Comparison of ENCODE assay signal across 20 mouse cellular contexts in genomic region chr8:30946154-30947065, GRCm38 (mm10).
DNase-seq lines count a peak whose midpoint lies in the region; ATAC-seq and TF ChIP-seq lines count a peak whose summit lies in the region.
"Had no signal": no experiment of that assay in that cellular context is flagged by ENCODE, and none has a peak within 500 bp of the region (broad histone marks: within the 10 kb centered on the region; RNA-seq: fewer than 3 reads in every experiment).

No protein-coding gene starts in this region.

- no peak overlapping the region for H3K4me2 ChIP-seq in forebrain, embryonic 14.5 days (ENCODE audit: low read length)
- no peak overlapping the region for H3K4me2 ChIP-seq in forebrain, postnatal 0 days (ENCODE audit: low read depth)
- no peak overlapping the region for H3K4me2 ChIP-seq in midbrain, postnatal 0 days (ENCODE audit: low read depth, low read length, poor library complexity, severe bottlenecking)
- no peak overlapping the region for H3K4me2 ChIP-seq in midbrain, embryonic 11.5 days
- no peak overlapping the region for H3K4me2 ChIP-seq in hindbrain, embryonic 16.5 days (ENCODE audit: low read length)
- no peak overlapping the region for H3K4me2 ChIP-seq in limb, embryonic 15.5 days
- H3K4me2 ChIP-seq: heart, embryonic 12.5 days; liver, embryonic 13.5 days; lung, embryonic 15.5 days; midbrain, embryonic 13.5 days had no signal

- H3K4me3 ChIP-seq in forebrain, embryonic 14.5 days (ENCODE audit: low read depth, low read length) = no peak overlapping the region
- H3K4me3 ChIP-seq in forebrain, postnatal 0 days (ENCODE audit: low read depth, low read length) = no peak overlapping the region
- H3K4me3 ChIP-seq in midbrain, postnatal 0 days (ENCODE audit: low read depth, low read length) = no peak overlapping the region
- H3K4me3 ChIP-seq in midbrain, embryonic 11.5 days (ENCODE audit: low read depth, low read length) = no peak overlapping the region
- no peak overlapping the region for H3K4me3 ChIP-seq in hindbrain, embryonic 16.5 days (ENCODE audit: low read length)
- H3K4me3 ChIP-seq in limb, embryonic 15.5 days = no peak overlapping the region
- H3K4me3 ChIP-seq: heart, embryonic 12.5 days; liver, embryonic 13.5 days; lung, embryonic 15.5 days; midbrain, embryonic 13.5 days had no signal

- H3K36me3 ChIP-seq in forebrain, embryonic 14.5 days (ENCODE audit: control insufficient read depth, insufficient read depth, low read length) = no peaks in the 10 kb centered on the region
- H3K36me3 ChIP-seq in forebrain, postnatal 0 days (ENCODE audit: insufficient read depth) = no peaks in the 10 kb centered on the region
- H3K36me3 ChIP-seq in midbrain, postnatal 0 days (ENCODE audit: insufficient read depth, low read length) = no peaks in the 10 kb centered on the region
- no peaks in the 10 kb centered on the region for H3K36me3 ChIP-seq in midbrain, embryonic 11.5 days (ENCODE audit: control insufficient read depth, insufficient read depth, low read length)
- H3K36me3 ChIP-seq in hindbrain, embryonic 16.5 days (ENCODE audit: control insufficient read depth, insufficient read depth, low read length) = no peaks in the 10 kb centered on the region
- H3K36me3 ChIP-seq in limb, embryonic 15.5 days = no peaks in the 10 kb centered on the region
- H3K36me3 ChIP-seq: heart, embryonic 12.5 days; liver, embryonic 13.5 days; lung, embryonic 15.5 days; midbrain, embryonic 13.5 days had no signal

- H3K9me3 ChIP-seq in forebrain, embryonic 14.5 days (replicated peaks; ENCODE audit: control insufficient read depth, low read length) = no peaks in the 10 kb centered on the region
- H3K9me3 ChIP-seq in forebrain, postnatal 0 days (ENCODE audit: low read length) = no peaks in the 10 kb centered on the region
- H3K9me3 ChIP-seq in midbrain, postnatal 0 days (ENCODE audit: low read length) = no peaks in the 10 kb centered on the region
- no peaks in the 10 kb centered on the region for H3K9me3 ChIP-seq in midbrain, embryonic 11.5 days (ENCODE audit: control insufficient read depth, low read length)
- no peaks in the 10 kb centered on the region for H3K9me3 ChIP-seq in hindbrain, embryonic 16.5 days (ENCODE audit: control insufficient read depth, low read length)
- H3K9me3 ChIP-seq in limb, embryonic 15.5 days = no peaks in the 10 kb centered on the region
- H3K9me3 ChIP-seq: heart, embryonic 12.5 days; liver, embryonic 13.5 days; lung, embryonic 15.5 days; midbrain, embryonic 13.5 days had no signal

- WGBS in forebrain, embryonic 14.5 days = 52% methylated on average over 10 of the region's 10 CpGs
- 47% methylated on average over 10 of the region's 10 CpGs for WGBS in forebrain, postnatal 0 days
- WGBS in midbrain, postnatal 0 days = 62% methylated on average over 10 of the region's 10 CpGs
- 81% methylated on average over 10 of the region's 10 CpGs for whole genome bisulfite sequencing in midbrain, embryonic 11.5 days
- 64% methylated on average over 10 of the region's 10 CpGs for WGBS in hindbrain, embryonic 16.5 days
- WGBS in limb, embryonic 15.5 days = 31% methylated on average over 10 of the region's 10 CpGs

- DNase-seq in forebrain, embryonic 14.5 days (ENCODE audit: low spot score) = peak; percentile 47
- DNase-seq in forebrain, postnatal 0 days = no peak
- DNase-seq in midbrain, postnatal 0 days (ENCODE audit: low spot score) = peak; percentile 21
- DNase-seq in midbrain, embryonic 11.5 days (ENCODE audit: low spot score, missing footprints) = no peak
- DNase-seq in retina, postnatal 1 day = no peak
- DNase-seq in kidney, postnatal 36 days = no peak
- DNase-seq: adrenal gland, postnatal 10 days; B cell, adult 2 months; cerebellum, adult 11-12 months; cerebellum, postnatal 36 days; heart, postnatal 36 days; kidney, adult 11 months; kidney, postnatal 10 days; liver, embryonic 13.5 days; thymus, adult 2 months had no signal

- no peaks in the 10 kb centered on the region for H3K27me3 ChIP-seq in forebrain, embryonic 14.5 days (replicated peaks; ENCODE audit: control insufficient read depth, insufficient read depth, low read length)
- no peaks in the 10 kb centered on the region for H3K27me3 ChIP-seq in forebrain, postnatal 0 days (ENCODE audit: insufficient read depth, low read length)
- H3K27me3 ChIP-seq in midbrain, postnatal 0 days (ENCODE audit: insufficient read depth, low read length) = no peaks in the 10 kb centered on the region
- H3K27me3 ChIP-seq in midbrain, embryonic 11.5 days (ENCODE audit: control insufficient read depth, insufficient read depth, low read length) = no peaks in the 10 kb centered on the region
- H3K27me3 ChIP-seq in hindbrain, embryonic 16.5 days (replicated peaks; ENCODE audit: control insufficient read depth, insufficient read depth, low read length) = no peaks in the 10 kb centered on the region
- H3K27me3 ChIP-seq in limb, embryonic 15.5 days = no peaks in the 10 kb centered on the region
- H3K27me3 ChIP-seq: heart, embryonic 12.5 days; liver, embryonic 13.5 days; lung, embryonic 15.5 days; midbrain, embryonic 13.5 days had no signal

- H3K27ac ChIP-seq in forebrain, embryonic 14.5 days (ENCODE audit: low read depth, low read length) = no peak overlapping the region
- H3K27ac ChIP-seq in forebrain, postnatal 0 days (ENCODE audit: low read depth, low read length) = no peak overlapping the region
- H3K27ac ChIP-seq in midbrain, postnatal 0 days (ENCODE audit: low read depth, low read length) = no peak overlapping the region
- H3K27ac ChIP-seq in midbrain, embryonic 11.5 days (ENCODE audit: low read depth, low read length) = no peak overlapping the region
- H3K27ac ChIP-seq in hindbrain, embryonic 16.5 days (ENCODE audit: low read depth, low read length) = no peak overlapping the region
- H3K27ac ChIP-seq in limb, embryonic 15.5 days = no peak overlapping the region
- H3K27ac ChIP-seq: liver, embryonic 13.5 days; lung, embryonic 15.5 days; midbrain, embryonic 13.5 days had no signal

- no peak overlapping the region for H3K9ac ChIP-seq in forebrain, embryonic 14.5 days (ENCODE audit: low read length)
- no peak overlapping the region for H3K9ac ChIP-seq in forebrain, postnatal 0 days
- H3K9ac ChIP-seq in midbrain, postnatal 0 days (replicated peaks; ENCODE audit: low read length, poor library complexity, severe bottlenecking) = no peak overlapping the region
- no peak overlapping the region for H3K9ac ChIP-seq in midbrain, embryonic 11.5 days (ENCODE audit: low read length)
- H3K9ac ChIP-seq in hindbrain, embryonic 16.5 days (ENCODE audit: low read depth, low read length) = no peak overlapping the region
- no peak overlapping the region for H3K9ac ChIP-seq in limb, embryonic 15.5 days
- H3K9ac ChIP-seq: heart, embryonic 12.5 days; liver, embryonic 13.5 days; lung, embryonic 15.5 days; midbrain, embryonic 13.5 days had no signal

- H3K4me1 ChIP-seq in forebrain, embryonic 14.5 days (ENCODE audit: control insufficient read depth, insufficient read depth, low read length) = no peaks in the 10 kb centered on the region
- H3K4me1 ChIP-seq in forebrain, postnatal 0 days (ENCODE audit: insufficient read depth) = no peaks in the 10 kb centered on the region
- no peaks in the 10 kb centered on the region for H3K4me1 ChIP-seq in midbrain, postnatal 0 days (ENCODE audit: insufficient read depth, low read length)
- H3K4me1 ChIP-seq in midbrain, embryonic 11.5 days (ENCODE audit: control insufficient read depth, insufficient read depth, low read length) = no peaks in the 10 kb centered on the region
- no peaks in the 10 kb centered on the region; the same call in 1 of the 2 replicates for H3K4me1 ChIP-seq in hindbrain, embryonic 16.5 days (ENCODE audit: control insufficient read depth, insufficient read depth, low read depth, low read length)
- peaks cover 6% of the 10 kb centered on the region; the same call in 1 of the 2 replicates for H3K4me1 ChIP-seq in limb, embryonic 15.5 days
- H3K4me1 ChIP-seq: heart, embryonic 12.5 days; liver, embryonic 13.5 days; lung, embryonic 15.5 days; midbrain, embryonic 13.5 days had no signal

- TF ChIP-seq CTCF in forebrain, postnatal 0 days (IDR thresholded peaks at IDR 0.05; ENCODE audit: low read depth) = no peak
- no peak for TF ChIP-seq CTCF in midbrain, postnatal 0 days (IDR thresholded peaks at IDR 0.05)

- no peak; the same call in 1 of the 2 replicates for ATAC-seq in forebrain, embryonic 14.5 days
- ATAC-seq in forebrain, postnatal 0 days = no peak
- ATAC-seq in midbrain, postnatal 0 days (ENCODE audit: low FRiP score) = no peak
- ATAC-seq in midbrain, embryonic 11.5 days (ENCODE audit: low FRiP score) = no peak
- peak; percentile 52; the same call in 1 of the 2 replicates for ATAC-seq in hindbrain, embryonic 16.5 days
- ATAC-seq in limb, embryonic 15.5 days (ENCODE audit: insufficient number of reproducible peaks, low FRiP score, low TSS enrichment, low read depth) = peak; percentile 79; the same call in 1 of the 2 replicates
- ATAC-seq: midbrain, embryonic 13.5 days had no signal

Comparison
In these comparisons a context has a peak if more than half of its experiments do, and no peak if none do; other contexts are left out.
1. DNase-seq: peak in forebrain, embryonic 14.5 days (single experiment) and midbrain, postnatal 0 days (single experiment); none in forebrain, postnatal 0 days (single experiment), midbrain, embryonic 11.5 days (single experiment), retina, postnatal 1 day (single experiment) and kidney, postnatal 36 days (0 of 2).
2. ATAC-seq: peak in hindbrain, embryonic 16.5 days (single experiment) and limb, embryonic 15.5 days (single experiment); none in forebrain, embryonic 14.5 days (single experiment), forebrain, postnatal 0 days (single experiment), midbrain, postnatal 0 days (single experiment) and midbrain, embryonic 11.5 days (single experiment).